Mouse (Mus musculus) CH12.LX (cell line): ENCODE results near the gene Klhl23.
"Not testable (repeated sequence)": the region's sequence is repeated elsewhere in the genome, so short reads cannot be mapped to it uniquely, and the experiment has no call there.

ENCODE experiments used
- BHLHE40 ChIP-seq: IDR thresholded peaks from 2 replicates; pipeline ENCODE4 v1.6.1; 2011; ENCODE audit warnings: mild to moderate bottlenecking, low read depth, low read length, improper control_type of control experiment
- CTCF ChIP-seq, 2 experiments: IDR thresholded peaks in 1 of 2; conservative IDR thresholded peaks in 1 of 2; 2 replicates each; pipeline ENCODE4 v1.5.1; 2011 to 2012; ENCODE audit warnings: low read depth in 2 of 2, low read length in 2 of 2, improper control_type of control experiment in 1 of 2, inconsistent platforms in 1 of 2, mild to moderate bottlenecking in 1 of 2, moderate library complexity in 1 of 2
- ELF1 ChIP-seq: IDR thresholded peaks from 2 replicates; pipeline ENCODE4 v1.6.1; 2014; ENCODE audit warnings: low read depth, mild to moderate bottlenecking, inconsistent platforms, low read length, improper control_type of control experiment
- EP300 ChIP-seq: IDR thresholded peaks from 2 replicates; pipeline ENCODE4 v1.6.1; 2011; ENCODE audit warnings: low read length, improper control_type of control experiment
- GABPA ChIP-seq: IDR thresholded peaks from 2 replicates; pipeline ENCODE4 v1.6.1; 2012; ENCODE audit warnings: low read depth, low read length, improper control_type of control experiment, inconsistent platforms; ENCODE audit not compliant: insufficient replicate concordance
- HCFC1 ChIP-seq: IDR thresholded peaks from 2 replicates; pipeline ENCODE4 v1.6.1; 2012; ENCODE audit warnings: low read depth, mild to moderate bottlenecking, inconsistent platforms, low read length, improper control_type of control experiment
- MXI1 ChIP-seq: IDR thresholded peaks from 2 replicates; pipeline ENCODE4 v1.6.1; 2011; ENCODE audit warnings: mild to moderate bottlenecking, low read depth, low read length, improper control_type of control experiment
- POLR2A ChIP-seq: IDR thresholded peaks from 2 replicates; pipeline ENCODE4 v1.6.1; 2011; ENCODE audit warnings: low read depth, mild to moderate bottlenecking, improper control_type of control experiment, low read length
- TCF12 ChIP-seq: IDR thresholded peaks from 2 replicates; pipeline ENCODE4 v1.6.1; 2014; ENCODE audit warnings: low read depth, mild to moderate bottlenecking, inconsistent platforms, low read length, improper control_type of control experiment
- UBTF ChIP-seq: IDR thresholded peaks from 2 replicates; pipeline ENCODE4 v1.6.1; 2012; ENCODE audit warnings: low read depth, mild to moderate bottlenecking, inconsistent platforms, low read length, improper control_type of control experiment, moderate library complexity
- USF1 ChIP-seq: IDR thresholded peaks from 2 replicates; pipeline ENCODE4 v1.6.1; 2014; ENCODE audit warnings: low read depth, mild to moderate bottlenecking, inconsistent platforms, low read length, improper control_type of control experiment
- USF2 ChIP-seq: conservative IDR thresholded peaks from 2 replicates; pipeline ENCODE4 v1.6.1; 2011; ENCODE audit warnings: low read depth, low read length, improper control_type of control experiment

GRCm38 (mm10) chr2:69811349-69811748 is 10.4 kb upstream of the Klhl23 start:
- not testable (repeated sequence) for TF ChIP-seq POLR2A; UBTF; CTCF (conservative IDR thresholded peaks at IDR 0.05 in 1 of 2, IDR thresholded peaks at IDR 0.05 in 1 of 2; ENCODE audit: low read depth in 2 of 2, low read length in 2 of 2); HCFC1; EP300; USF1; GABPA; BHLHE40; USF2; MXI1; ELF1; TCF12
